Mouse (Mus musculus): ENCODE measurements around the gene Rdx. TPM values are rescaled to one million over a fixed set of nuclear protein-coding genes. Genes with fewer than 3 reads are reported as not detected.

Rdx gene
- polyA plus RNA-seq, 1 experiment, result 35.0 TPM

DNA sequence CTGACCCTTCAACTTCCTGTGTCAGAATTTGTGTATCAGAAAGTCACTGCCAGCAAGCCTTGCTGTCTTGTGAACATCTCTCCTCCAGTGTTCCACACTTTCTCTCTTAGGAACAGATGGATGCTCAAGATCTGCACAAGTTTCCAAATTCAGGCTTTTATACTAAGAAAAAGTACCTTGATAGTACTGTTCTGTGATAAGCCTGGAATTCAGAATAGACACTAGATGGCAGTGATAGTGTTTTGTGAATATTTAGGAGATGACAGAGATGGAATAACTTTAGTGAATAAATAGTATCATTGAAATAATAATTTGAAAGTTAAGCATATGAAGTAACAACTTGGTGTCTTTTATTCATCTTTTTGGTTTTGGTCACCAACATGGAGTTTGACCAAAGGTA lies 25.2 kb downstream of the Rdx start:
- no peaks in the 10 kb centered on the region for H3K4me1 ChIP-seq (ENCODE audit: control insufficient read depth, insufficient read depth, low read length)
- TF ChIP-seq CTCF (IDR thresholded peaks at IDR 0.05; ENCODE audit: control insufficient read depth, insufficient read depth, low read length) (no peak), POLR2A (IDR thresholded peaks at IDR 0.05; ENCODE audit: borderline replicate concordance, control insufficient read depth, low read depth, low read length) (no peak)
- H3K27ac ChIP-seq (ENCODE audit: control insufficient read depth, insufficient read depth, low read depth, low read length, poor library complexity), result no peak overlapping the region
- H3K4me3 ChIP-seq (replicated peaks; ENCODE audit: control insufficient read depth, low read depth, low read length), result no peak overlapping the region

DNA sequence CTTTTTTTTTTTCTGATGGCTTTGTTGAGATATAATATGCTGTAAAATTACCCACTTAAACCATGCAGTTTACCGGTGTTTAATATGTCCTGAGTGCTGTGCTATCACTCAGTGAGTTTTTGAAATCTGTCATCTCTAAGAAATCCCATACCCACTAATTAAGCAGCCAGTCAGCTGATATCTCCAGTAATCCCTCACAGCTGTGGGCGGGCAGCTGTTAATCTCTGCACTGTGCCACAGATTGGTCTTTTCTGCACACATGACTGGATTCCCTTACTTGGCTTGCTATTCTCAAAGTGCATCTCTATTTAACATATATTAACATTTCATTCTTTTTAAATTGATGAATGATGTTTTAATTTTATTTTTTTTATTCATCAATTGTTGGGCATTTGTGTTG lies 29.1 kb downstream of the Rdx start:
- Histone ChIP-seq H3K4me3 (replicated peaks; ENCODE audit: control insufficient read depth, low read depth, low read length) (no peak overlapping the region), H3K27ac (ENCODE audit: control insufficient read depth, insufficient read depth, low read depth, low read length, poor library complexity) (no peak overlapping the region), H3K4me1 (ENCODE audit: control insufficient read depth, insufficient read depth, low read length) (no peaks in the 10 kb centered on the region)
- 77% methylated on average over 2 of the region's 2 CpGs for WGBS
- TF ChIP-seq POLR2A (IDR thresholded peaks at IDR 0.05; ENCODE audit: borderline replicate concordance, control insufficient read depth, low read depth, low read length), result no peak
- no peak for TF ChIP-seq CTCF (IDR thresholded peaks at IDR 0.05; ENCODE audit: control insufficient read depth, insufficient read depth, low read length)

DNA sequence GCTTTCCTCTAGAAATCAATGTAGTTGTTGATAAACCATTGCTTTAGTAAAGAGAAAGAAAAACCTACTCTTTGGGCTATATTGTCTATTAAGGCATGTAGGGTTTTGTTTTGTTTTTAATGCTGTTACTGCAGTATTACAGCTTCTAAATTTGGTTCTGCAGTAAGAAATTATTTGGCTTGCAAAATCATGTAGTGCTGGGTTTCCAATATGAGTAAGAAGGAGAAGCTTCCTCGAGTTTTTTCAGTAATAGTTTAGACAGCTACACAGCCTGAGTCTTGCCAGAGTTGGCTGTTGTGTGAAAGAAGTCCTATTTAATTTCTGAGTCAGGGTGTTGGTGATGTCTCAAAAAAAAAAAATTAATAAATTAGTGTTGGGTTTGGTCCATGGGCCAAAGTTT lies 30.7 kb downstream of the Rdx start:
- H3K27ac ChIP-seq (ENCODE audit: control insufficient read depth, insufficient read depth, low read depth, low read length, poor library complexity), result no peak overlapping the region
- no peaks in the 10 kb centered on the region for H3K4me1 ChIP-seq (ENCODE audit: control insufficient read depth, insufficient read depth, low read length)
- H3K4me3 ChIP-seq (replicated peaks; ENCODE audit: control insufficient read depth, low read depth, low read length), result no peak overlapping the region
- 60% methylated on average over 1 of the region's 1 CpGs for WGBS
- TF ChIP-seq CTCF (IDR thresholded peaks at IDR 0.05; ENCODE audit: control insufficient read depth, insufficient read depth, low read length), result no peak
- no peak for TF ChIP-seq POLR2A (IDR thresholded peaks at IDR 0.05; ENCODE audit: borderline replicate concordance, control insufficient read depth, low read depth, low read length)

DNA sequence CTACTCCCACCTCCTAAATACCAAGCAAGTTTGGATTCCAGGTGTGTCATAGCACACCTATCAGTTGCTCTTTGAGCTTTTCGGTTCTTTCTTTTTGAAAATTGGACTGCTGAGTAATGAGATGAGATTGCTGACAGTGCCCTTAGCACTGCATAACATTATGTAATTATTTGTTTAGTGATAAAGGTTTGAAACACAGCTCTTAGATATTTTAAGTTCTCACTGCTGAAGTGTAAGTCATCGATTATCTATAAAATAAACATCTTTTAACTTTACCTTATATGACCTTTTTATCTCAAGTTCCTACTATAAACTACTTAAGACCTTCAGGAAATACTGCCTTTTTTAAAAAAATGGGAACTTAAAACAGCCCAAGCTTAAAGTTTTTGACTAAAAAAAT lies 35.0 kb downstream of the Rdx start:
- H3K4me3 ChIP-seq (replicated peaks; ENCODE audit: control insufficient read depth, low read depth, low read length), result no peak overlapping the region
- no peak overlapping the region for H3K27ac ChIP-seq (ENCODE audit: control insufficient read depth, insufficient read depth, low read depth, low read length, poor library complexity)
- TF ChIP-seq CTCF (IDR thresholded peaks at IDR 0.05; ENCODE audit: control insufficient read depth, insufficient read depth, low read length) (no peak), POLR2A (IDR thresholded peaks at IDR 0.05; ENCODE audit: borderline replicate concordance, control insufficient read depth, low read depth, low read length) (no peak)
- no peaks in the 10 kb centered on the region for H3K4me1 ChIP-seq (ENCODE audit: control insufficient read depth, insufficient read depth, low read length)
- WGBS, result 74% methylated on average over 2 of the region's 2 CpGs

DNA sequence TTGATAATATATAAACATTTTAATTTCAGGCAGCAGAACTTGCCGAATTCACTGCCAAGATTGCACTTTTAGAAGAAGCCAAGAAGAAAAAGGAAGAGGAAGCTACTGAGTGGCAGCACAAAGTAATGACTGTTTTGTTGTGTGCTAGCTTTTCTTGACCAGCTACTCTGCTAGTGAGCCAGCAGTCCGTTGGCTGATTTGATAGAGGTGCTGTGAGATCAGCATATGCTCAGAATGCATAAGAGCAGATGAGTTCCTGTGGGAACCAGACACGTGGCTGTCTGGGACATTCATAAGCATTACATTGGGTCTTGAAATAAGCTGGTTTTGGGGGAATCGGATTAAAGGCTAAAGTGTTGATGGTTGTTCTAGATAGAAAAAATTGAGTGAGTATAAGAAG lies 35.4 kb downstream of the Rdx start:
- Histone ChIP-seq H3K4me1 (ENCODE audit: control insufficient read depth, insufficient read depth, low read length) (no peaks in the 10 kb centered on the region), H3K4me3 (replicated peaks; ENCODE audit: control insufficient read depth, low read depth, low read length) (no peak overlapping the region), H3K27ac (ENCODE audit: control insufficient read depth, insufficient read depth, low read depth, low read length, poor library complexity) (no peak overlapping the region)
- 46% methylated on average over 4 of the region's 4 CpGs for WGBS
- TF ChIP-seq POLR2A (IDR thresholded peaks at IDR 0.05; ENCODE audit: borderline replicate concordance, control insufficient read depth, low read depth, low read length) (no peak), CTCF (IDR thresholded peaks at IDR 0.05; ENCODE audit: control insufficient read depth, insufficient read depth, low read length) (no peak)

DNA sequence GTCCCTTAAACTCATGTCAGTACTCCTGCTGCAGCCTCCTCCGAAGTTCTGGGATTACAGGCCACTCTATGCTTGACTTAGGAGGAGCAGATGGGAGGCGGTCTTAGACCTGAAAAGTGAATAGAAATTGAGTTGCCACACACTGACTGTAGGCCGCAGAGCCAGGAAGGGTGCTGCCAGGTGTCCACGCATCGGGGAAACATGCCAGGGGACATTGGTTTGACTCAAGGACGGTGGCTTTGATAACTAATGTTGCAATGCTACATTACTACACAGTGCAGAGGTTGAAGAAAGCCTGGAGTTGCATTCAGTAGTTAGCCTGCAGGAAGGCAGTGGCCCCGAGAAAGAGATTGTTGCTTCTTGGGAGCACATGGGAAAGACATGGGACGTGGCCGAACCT lies 44.8 kb downstream of the Rdx start:
- Histone ChIP-seq H3K4me1 (ENCODE audit: control insufficient read depth, insufficient read depth, low read length) (no peaks in the 10 kb centered on the region; the same call in 1 of the 2 replicates), H3K4me3 (replicated peaks; ENCODE audit: control insufficient read depth, low read depth, low read length) (no peak overlapping the region), H3K27ac (ENCODE audit: control insufficient read depth, insufficient read depth, low read depth, low read length, poor library complexity) (no peak overlapping the region)
- no peak for TF ChIP-seq CTCF (IDR thresholded peaks at IDR 0.05; ENCODE audit: control insufficient read depth, insufficient read depth, low read length)
- no peak for TF ChIP-seq POLR2A (IDR thresholded peaks at IDR 0.05; ENCODE audit: borderline replicate concordance, control insufficient read depth, low read depth, low read length)
- 62% methylated on average over 9 of the region's 9 CpGs for WGBS

DNA sequence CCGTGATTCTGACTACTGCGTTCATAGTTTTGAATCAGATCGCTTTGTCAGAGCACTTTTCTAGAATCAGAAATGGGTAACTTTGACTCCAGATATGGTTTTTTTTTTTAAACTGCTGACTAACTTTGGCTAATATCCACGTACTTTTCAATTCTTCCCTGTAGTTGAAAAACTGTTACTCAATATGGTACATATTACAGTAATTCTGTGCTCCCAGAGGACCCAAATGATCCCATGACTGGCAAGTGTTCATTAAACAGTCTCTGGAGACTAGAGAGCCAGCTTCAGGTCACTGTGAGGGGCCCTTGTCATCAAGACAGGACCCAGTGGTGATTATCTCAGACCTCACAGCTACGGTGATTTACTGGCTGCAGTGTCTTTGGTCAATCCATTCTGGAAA lies 45.3 kb downstream of the Rdx start:
- TF ChIP-seq POLR2A (IDR thresholded peaks at IDR 0.05; ENCODE audit: borderline replicate concordance, control insufficient read depth, low read depth, low read length) (no peak), CTCF (IDR thresholded peaks at IDR 0.05; ENCODE audit: control insufficient read depth, insufficient read depth, low read length) (no peak)
- WGBS, result 82% methylated on average over 5 of the region's 5 CpGs
- Histone ChIP-seq H3K27ac (ENCODE audit: control insufficient read depth, insufficient read depth, low read depth, low read length, poor library complexity) (no peak overlapping the region), H3K4me3 (replicated peaks; ENCODE audit: control insufficient read depth, low read depth, low read length) (no peak overlapping the region), H3K4me1 (ENCODE audit: control insufficient read depth, insufficient read depth, low read length) (no peaks in the 10 kb centered on the region; the same call in 1 of the 2 replicates)

DNA sequence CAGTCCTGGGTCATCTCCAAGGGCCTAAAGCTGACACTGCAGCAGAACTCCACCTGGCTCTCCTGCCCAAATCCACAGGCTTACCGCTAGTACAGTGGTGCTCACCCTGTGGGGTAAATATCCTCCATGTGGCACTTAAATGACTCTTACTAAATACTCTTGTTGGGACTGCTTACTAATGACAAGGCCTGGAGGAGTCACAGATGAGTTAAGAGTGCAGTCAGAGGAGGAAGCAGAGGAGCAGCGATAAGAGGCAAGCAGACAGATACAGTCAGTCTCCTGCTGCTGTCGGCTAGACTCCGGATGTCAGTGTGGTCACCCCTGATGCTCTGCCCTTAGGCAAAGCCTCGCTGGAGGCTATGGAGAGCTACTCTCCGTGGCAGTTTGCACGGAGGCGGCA lies 46.1 kb downstream of the Rdx start:
- 68% methylated on average over 8 of the region's 8 CpGs for WGBS
- Histone ChIP-seq H3K27ac (ENCODE audit: control insufficient read depth, insufficient read depth, low read depth, low read length, poor library complexity) (no peak overlapping the region), H3K4me1 (ENCODE audit: control insufficient read depth, insufficient read depth, low read length) (no peaks in the 10 kb centered on the region; the same call in 1 of the 2 replicates), H3K4me3 (replicated peaks; ENCODE audit: control insufficient read depth, low read depth, low read length) (no peak overlapping the region)
- no peak for TF ChIP-seq CTCF (IDR thresholded peaks at IDR 0.05; ENCODE audit: control insufficient read depth, insufficient read depth, low read length)
- TF ChIP-seq POLR2A (IDR thresholded peaks at IDR 0.05; ENCODE audit: borderline replicate concordance, control insufficient read depth, low read depth, low read length), result no peak

DNA sequence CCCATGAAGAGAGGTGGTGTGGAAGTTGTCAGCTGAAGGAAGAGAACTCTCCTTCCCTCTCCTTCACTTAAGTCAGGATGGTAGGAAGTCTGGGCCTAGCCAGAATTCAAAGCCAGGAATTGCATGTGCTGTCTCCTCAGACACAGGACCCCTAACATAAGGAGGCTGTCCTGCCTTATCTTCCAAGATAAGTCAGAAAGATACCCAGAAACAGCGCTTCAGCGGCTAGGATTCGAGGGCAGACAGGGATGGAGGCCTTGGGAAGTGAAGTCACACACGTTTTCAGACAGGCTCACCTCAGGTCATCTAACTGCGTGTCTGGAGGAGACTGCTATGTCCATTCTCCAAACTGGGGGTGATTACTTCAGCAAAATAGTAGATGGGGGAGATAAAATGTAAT lies 47.0 kb downstream of the Rdx start:
- Histone ChIP-seq H3K4me3 (replicated peaks; ENCODE audit: control insufficient read depth, low read depth, low read length) (no peak overlapping the region), H3K4me1 (ENCODE audit: control insufficient read depth, insufficient read depth, low read length) (no peaks in the 10 kb centered on the region; the same call in 1 of the 2 replicates), H3K27ac (ENCODE audit: control insufficient read depth, insufficient read depth, low read depth, low read length, poor library complexity) (no peak overlapping the region)
- 88% methylated on average over 5 of the region's 5 CpGs for WGBS
- TF ChIP-seq CTCF (IDR thresholded peaks at IDR 0.05; ENCODE audit: control insufficient read depth, insufficient read depth, low read length) (no peak), POLR2A (IDR thresholded peaks at IDR 0.05; ENCODE audit: borderline replicate concordance, control insufficient read depth, low read depth, low read length) (no peak)

All from bone marrow, adult 2 months (tissue).